ENCODE assay signal across 8 mouse cellular contexts in the genomic region with DNA sequence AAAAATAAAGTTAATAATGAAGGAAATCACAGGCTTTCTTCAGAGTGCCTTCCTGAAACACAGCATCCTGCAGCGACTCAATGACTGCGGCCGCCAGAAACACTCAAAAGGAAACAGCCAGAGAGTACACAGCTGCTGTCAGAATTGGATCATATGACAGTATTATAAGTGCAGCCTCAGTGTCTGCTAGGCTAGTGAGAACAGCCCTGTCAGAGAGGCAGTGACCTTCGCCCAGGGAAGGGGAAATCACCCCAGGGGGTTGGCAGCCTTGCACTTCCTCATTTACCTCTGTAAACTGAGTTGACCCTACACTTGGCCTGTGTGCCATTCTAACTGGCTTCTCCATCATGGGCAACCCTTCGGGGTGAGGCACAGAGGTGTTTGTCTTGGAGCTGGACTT.
DNase-seq lines count a peak whose midpoint lies in the region; ATAC-seq lines count a peak whose summit lies in the region.

No protein-coding gene starts in this region.

- no peaks in the 10 kb centered on the region for H3K36me3 ChIP-seq in forebrain, embryonic 15.5 days
- no peaks in the 10 kb centered on the region for H3K36me3 ChIP-seq in forebrain, embryonic 11.5 days (ENCODE audit: control insufficient read depth, insufficient read depth, low read length)

- H3K4me3 ChIP-seq in forebrain, embryonic 15.5 days: no peak overlapping the region
- no peak overlapping the region for H3K4me3 ChIP-seq in forebrain, embryonic 11.5 days (ENCODE audit: low read depth, low read length)

- no peaks in the 10 kb centered on the region for H3K9me3 ChIP-seq in forebrain, embryonic 15.5 days
- no peaks in the 10 kb centered on the region for H3K9me3 ChIP-seq in forebrain, embryonic 11.5 days (ENCODE audit: control insufficient read depth, low read length)

- ATAC-seq in forebrain, embryonic 15.5 days (replicated peaks): 0 out of 2 replicates have a peak, but pooled peaks have one; percentile 42
- no peak for ATAC-seq in forebrain, embryonic 11.5 days (replicated peaks; ENCODE audit: low FRiP score)
- ATAC-seq in granulocyte monocyte progenitor cell, adult 5-6 weeks (replicated peaks; ENCODE audit: poor library complexity, severe bottlenecking): peak; percentile 89
- ATAC-seq in monocyte, adult 5-6 weeks (replicated peaks; ENCODE audit: insufficient number of reproducible peaks, low FRiP score, low TSS enrichment, poor library complexity, severe bottlenecking): peak; percentile 91

- H3K4me2 ChIP-seq in forebrain, embryonic 15.5 days (replicated peaks): no peak overlapping the region
- no peak overlapping the region for H3K4me2 ChIP-seq in forebrain, embryonic 11.5 days (ENCODE audit: low read depth, low read length, severe bottlenecking)

- no peak overlapping the region for H3K9ac ChIP-seq in forebrain, embryonic 15.5 days (replicated peaks)
- no peak overlapping the region for H3K9ac ChIP-seq in forebrain, embryonic 11.5 days (ENCODE audit: low read length)

- no peak overlapping the region for H3K27ac ChIP-seq in forebrain, embryonic 15.5 days (replicated peaks)
- no peak overlapping the region for H3K27ac ChIP-seq in forebrain, embryonic 11.5 days (ENCODE audit: low read depth, low read length)

- no peak for DNase-seq in forebrain, embryonic 11.5 days (ENCODE audit: low spot score)
- peak; percentile 72 to 79 for DNase-seq in B cell, adult 2 months
- peak; percentile 82 to 94 for DNase-seq in kidney, postnatal 25 days
- no peak for DNase-seq in left cerebral cortex, adult 11 months (ENCODE audit: low spot score)
- DNase-seq in cerebellum, adult 11 months: no peak

- 73% methylated on average over 5 of the region's 5 CpGs for WGBS in forebrain, embryonic 15.5 days
- 71% methylated on average over 5 of the region's 5 CpGs for WGBS in forebrain, embryonic 11.5 days

- peaks cover 15% of the 10 kb centered on the region for H3K4me1 ChIP-seq in forebrain, embryonic 15.5 days
- H3K4me1 ChIP-seq in forebrain, embryonic 11.5 days (replicated peaks; ENCODE audit: control insufficient read depth, insufficient read depth, low read length): peaks cover 5% of the 10 kb centered on the region; the same call in 1 of the 2 replicates

- H3K27me3 ChIP-seq in forebrain, embryonic 15.5 days: no peaks in the 10 kb centered on the region
- no peaks in the 10 kb centered on the region for H3K27me3 ChIP-seq in forebrain, embryonic 11.5 days (ENCODE audit: control insufficient read depth, insufficient read depth, low read length)

Comparison
In these comparisons a context has a peak if more than half of its experiments do, and no peak if none do; other contexts are left out.
1. DNase-seq: peak in B cell, adult 2 months (2 of 2) and kidney, postnatal 25 days (2 of 2); none in forebrain, embryonic 11.5 days (single experiment), left cerebral cortex, adult 11 months (single experiment) and cerebellum, adult 11 months (single experiment).